Mouse (Mus musculus) cerebellum, adult 11 months (tissue): ENCODE data around the gene Fam92b.
A peak's percentile ranks its signal among the peaks of the same experiment; 100 is the strongest.

Experiments
- DNase-seq: peaks from one replicate; pipeline ENCODE4 v3.0.0; 2022

Fam92b gene

DNA sequence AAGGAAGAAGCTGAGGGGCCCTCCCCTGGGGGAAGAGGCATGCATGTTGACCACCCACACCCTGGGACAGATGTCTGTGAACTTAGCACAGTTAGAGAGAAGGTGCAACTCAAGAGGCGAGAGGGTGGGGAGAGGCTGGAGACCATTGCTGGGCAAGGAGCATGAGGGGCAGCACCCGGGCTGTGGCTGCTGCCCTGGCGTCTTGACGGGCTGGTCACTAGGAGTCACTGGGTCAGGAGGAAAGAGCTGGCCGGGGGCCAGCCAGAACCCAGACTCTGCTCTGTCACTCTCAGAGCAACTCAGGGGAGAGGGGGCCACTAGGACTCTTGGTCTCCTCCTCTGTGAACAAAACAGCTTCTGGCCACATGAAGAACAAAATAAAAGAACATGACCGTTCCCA, 12.2 kb upstream of the Fam92b start:
- DNase-seq: no peak

DNA sequence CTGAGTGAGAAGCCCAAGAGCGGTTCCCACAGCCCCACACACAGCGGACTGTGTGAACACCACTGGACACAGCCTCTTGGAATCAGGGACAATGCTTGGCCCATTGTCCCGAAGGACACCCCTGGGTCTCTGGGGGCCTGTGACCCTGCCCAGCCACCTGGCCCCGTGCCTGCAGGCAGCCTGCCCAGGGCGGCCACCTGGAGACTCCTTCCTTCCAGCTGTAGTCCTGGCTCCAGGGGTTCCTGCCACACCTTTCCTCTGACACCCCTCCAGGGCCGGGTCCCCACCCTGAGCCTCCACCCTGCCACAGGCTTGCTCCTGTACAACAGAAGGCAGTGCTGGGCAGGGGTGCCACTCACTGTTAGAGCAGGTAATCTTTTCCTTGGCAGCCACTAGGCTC, 11.2 kb upstream of the Fam92b start:
- DNase-seq: no peak

DNA sequence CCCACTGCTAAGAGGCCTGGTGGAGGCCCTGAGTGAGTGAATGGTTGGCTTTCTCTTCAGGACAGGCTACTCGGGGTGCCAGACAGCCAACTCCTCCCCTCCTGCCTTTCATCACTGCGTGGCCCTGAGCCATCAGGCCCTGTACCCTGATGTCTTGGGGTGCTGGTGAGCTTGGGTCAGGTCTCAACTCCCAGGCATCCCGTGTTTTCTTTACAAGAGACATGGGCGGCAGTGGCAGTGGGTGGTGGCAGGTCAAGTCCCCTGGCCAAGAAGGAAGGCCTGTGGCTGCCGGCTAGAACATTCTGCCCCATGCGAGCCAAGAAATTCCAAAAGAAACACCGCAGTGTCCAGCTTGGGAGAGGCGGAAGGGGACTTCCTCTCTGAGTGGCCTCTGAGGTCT, 9.2 kb upstream of the Fam92b start:
- DNase-seq: no peak

DNA sequence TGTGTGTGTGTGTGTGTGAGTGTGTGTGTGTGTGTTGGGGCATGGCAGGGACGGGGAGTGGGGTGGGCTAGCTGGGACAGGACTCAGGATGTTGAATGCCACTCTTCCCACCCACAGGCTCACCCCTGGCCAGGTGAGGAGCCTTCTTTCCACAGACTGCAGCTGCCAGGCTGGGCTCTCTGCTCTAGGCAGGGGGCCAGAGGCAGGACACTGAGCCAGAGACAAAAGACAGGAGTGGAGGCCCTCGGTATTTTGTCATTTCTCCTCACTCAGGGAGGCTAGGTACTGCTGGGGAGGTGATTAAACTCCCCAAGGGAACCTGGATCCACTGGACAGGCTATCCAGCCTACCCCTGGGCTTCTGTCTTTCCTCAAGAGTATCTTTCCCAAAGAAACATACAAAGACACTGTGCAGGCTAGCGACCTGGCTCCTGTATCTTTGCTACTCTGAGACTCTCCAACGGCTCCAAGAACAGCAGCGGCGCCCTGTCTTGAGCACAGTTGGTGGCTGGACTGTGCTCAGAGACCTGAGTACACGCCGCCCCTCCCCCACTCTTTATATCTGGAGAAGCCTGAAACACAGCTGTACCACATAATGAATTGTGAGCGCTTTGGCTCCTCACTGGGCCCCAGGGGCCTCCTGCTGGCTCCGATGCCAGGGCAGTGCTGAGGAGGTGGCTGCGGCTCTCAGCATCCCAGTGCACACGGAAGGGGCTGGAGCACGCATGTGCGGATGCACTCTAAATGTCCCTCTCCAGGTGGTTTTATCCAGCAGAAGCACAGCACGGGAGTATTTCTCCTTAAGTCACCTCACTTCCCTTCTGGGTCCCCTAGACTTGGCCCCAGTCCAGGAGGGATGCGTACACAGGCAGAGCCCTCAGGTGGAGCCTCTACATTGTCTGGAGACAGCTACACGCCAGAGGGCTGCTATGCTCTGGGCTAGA, 7.9 kb upstream of the Fam92b start:
- DNase-seq: no peak

DNA sequence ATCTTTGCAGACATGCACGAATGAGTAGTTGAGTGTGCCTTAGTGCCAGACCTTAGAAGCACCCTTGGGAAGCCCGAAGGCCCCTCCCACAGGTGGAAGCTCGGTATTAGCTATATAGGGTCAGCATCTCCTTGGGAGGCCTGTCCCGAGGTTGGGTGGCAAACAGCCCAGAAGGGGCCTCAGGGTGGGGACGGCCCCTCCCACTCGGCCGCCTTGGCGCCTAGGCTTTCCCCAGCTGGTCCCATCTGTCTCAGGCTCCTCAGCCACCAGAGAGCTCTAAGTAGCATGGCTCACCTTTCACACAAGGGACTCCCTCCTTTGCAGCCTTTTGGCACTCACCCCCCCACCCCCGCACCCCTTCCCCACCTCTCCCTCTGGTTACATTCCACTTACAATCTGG, 7.1 kb upstream of the Fam92b start:
- no peak for DNase-seq

DNA sequence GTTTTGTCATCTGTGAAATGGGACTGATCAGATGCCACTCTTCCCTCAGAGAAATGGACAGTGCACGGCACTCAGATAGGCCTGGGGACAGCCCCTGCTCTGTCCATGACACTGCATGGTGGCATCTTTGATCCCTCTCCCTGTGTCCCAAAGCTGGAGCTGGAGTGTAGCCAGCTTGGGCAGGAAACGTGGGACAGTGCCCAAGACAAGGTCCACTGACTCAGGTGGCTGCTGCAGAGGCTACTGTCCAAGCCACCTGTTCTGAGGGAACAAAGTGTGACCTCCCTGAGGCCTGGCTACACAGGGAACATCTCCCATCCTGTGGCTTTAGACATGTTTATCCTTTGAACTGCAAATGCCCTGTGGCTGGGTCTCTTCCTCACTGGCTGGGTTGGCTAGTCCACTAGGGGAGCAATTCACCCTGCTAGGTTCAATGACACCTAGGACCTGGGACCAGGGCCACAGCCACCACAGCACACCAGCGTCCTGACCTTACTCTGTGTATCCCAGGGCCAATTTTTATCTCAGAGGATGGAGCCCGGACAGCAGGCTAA, 4.7 kb upstream of the Fam92b start:
- no peak for DNase-seq

DNA sequence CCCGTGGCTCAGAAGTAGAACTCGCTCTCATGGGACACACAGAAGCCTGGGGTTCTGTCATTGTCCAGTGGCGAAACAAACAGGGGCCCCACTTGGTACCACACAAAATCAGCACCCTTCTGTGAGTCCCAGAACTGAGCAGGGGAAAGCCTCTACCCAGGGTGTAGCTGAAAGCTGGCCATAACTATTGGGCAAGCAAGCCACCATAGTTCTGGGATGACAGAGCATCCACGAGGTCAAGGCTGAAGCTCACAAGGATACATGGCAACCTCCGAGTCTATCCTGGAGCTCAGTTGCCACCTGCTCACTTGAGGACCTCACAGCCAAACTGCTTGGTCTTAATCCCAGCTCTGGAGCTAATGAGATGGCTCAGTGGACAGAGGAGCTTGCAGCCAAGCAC, 4.0 kb upstream of the Fam92b start:
- no peak for DNase-seq

DNA sequence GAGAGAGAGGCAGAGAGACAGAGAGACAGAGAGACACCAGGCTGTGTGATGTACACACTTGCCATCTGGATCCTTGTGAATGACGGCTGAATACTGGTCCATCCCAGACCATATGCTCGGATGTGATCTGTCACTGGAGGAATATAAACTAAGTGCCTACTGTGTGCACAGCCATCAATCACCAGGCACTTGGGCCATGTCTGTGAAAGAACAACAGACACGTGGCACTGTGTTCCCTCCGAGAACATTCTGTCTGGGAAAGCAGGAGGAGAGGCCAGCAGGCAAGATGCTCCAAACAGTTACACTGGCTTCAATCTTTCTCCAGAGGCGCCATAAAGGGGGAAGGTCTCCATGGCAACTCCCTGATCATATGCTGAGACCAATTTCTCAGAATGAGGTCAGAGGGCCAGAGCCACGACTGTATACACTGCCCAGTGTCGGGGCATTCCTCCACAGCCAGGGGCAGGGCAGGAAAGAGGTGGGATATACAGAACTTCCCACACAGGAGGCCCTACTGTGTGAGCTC, 3.2 kb upstream of the Fam92b start:
- no peak for DNase-seq

DNA sequence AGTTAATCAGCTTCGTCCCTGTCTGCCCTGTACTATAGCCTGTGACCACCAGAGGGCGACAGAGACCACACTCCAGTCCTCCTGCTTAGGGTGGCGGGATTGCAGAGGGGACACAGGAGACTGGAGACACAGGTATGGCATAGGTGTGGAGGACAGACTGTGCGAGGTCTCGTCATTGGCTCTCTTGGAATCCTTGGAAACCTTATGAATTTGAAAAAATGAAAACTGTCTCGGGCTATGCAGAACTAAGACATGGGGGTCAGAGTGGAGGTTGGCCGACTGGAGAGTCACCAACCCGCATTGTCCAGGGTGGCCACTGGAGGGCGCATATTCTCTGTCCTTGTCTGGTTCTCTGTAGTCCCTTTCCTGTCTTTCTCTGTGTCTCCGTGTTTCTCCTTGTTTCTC, 1.8 kb upstream of the Fam92b start:
- peak; percentile 87 for DNase-seq

DNA sequence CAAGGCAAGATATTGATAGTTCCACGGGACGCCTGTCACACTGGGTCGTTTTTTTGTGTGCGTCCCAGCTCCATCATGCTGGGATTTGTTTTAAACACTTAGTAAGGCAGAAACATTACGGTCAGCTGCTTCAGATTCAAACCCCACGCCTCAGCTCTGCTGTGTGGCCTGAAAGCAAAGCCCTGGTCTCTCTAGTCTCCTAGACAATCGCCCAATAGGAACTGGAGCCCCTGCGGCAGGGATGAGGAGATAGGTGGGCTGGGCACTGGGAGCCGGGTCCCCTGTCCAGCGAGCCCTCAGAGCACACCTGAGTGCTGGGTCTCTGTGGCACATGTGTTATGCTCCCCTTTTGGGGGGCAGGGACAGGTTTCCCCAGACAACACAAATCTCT, 853 bp upstream of the Fam92b start:
- no peak for DNase-seq

DNA sequence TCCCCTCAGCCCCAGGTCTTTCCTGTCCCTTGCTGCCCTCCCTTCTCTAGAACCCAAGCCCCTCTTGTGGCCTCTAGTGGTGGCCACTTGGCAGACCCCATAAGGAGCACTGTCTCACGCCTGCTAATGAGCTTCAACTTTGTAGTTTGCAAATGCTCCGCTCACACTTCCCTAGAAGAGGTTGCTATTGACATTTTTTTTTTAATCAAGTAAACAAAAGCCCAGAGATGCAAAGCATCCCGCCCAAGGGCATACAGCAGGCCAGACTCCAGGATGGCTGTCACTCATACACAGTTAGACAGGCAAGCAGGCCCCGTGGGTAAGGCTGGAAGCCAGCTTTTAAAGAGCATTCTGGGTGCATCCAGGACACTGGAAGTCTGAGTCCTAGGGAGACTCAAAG, 661 bp downstream of the Fam92b start:
- DNase-seq: no peak

DNA sequence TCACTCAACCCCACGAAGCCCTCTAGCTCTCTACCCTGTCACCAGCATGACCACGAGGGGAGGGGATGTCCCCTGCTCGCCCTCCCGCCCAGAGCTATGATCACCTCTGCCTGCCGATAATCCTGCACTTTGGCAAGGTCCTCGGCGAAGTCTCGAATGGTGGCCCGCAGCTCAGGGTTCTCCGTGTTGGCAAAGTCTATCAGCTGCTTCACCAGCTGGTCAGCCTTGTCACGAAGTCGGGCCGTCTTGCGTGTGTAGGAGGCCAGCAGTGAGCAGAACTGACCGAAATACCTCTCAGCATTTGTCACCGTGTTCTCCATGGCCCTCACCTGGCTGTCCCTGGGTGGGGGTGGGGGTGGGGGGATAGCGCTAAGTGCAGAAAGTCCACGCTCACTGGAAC, 2.7 kb downstream of the Fam92b start:
- DNase-seq: no peak

DNA sequence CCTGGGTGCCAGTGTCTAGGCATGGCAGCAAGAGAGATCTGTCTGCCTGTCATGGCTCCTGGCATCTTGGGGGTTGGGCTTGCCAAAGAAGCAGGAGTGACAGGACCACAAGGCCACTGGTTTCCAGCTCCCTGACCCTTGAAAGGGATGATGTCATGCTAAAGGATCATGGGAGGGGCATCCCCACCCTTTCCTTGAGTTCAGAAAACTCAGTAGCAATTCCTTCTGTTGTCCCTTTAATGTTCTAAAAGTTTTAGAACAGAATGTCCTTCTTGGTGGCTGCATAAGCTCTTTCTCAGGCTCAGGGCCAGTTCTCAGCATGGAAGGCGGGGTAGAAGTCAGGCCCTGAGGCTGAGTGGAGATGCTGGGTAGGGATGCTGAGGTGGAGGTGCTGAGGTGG, 4.1 kb downstream of the Fam92b start:
- DNase-seq: no peak

DNA sequence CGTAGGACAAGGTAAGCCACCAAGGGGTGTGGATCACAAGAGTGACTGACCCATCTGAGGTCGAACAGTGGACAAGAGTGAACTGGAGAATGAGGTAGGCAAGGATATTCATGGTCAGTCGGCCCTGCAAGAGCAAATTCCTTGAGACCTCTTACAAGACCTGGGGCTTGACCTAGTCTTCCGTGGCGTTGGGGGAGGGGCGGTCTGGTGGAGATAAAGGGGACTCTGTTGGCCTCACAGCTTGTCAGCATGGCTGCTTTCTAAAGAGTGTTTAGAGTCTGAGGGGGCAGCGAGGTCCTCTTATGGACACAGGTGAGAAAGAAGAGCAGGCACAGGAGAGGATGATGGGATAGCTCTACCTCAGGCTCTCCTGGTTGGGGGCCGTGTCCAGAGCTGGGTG, 8.1 kb downstream of the Fam92b start:
- DNase-seq: no peak

DNA sequence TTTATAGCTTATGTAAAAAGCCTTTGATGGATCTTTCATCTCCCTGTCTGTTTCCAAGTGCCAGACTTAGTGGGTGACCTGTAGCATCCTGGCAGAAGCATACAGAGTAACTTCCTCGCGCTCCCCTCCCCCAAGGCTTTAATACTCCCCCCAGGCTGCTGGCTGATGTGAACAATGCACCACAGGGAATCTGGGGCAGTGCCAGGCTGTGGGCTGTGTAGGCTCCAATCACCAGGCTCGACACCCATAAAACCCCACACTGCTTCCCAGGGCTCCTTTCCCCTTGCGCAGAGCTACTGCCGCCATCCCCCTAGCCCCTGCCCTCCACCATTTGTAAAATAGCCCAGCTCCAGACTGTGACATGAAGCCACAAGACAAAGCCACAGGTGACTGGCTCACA, 9.4 kb downstream of the Fam92b start:
- no peak for DNase-seq

DNA sequence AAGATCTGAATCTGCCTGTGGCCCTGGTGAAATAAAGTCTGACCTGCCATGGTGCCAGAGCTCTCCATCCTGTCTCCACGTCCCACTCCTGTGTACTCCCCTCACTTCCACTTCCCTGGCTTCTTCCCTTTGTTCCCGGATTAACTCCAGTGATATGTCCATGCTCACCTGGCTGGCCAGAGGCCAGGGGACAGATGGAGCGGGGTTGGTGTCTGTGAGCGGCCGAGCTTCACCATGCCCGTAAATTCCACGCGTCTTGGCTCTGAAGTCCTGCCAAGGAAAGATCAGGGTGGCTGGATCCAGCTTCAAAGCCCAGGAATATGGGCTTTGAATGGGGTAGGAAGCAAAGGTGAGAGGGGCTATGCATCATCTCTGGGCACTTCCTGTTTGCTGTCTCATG, 10.1 kb downstream of the Fam92b start:
- DNase-seq: peak; percentile 69

DNA sequence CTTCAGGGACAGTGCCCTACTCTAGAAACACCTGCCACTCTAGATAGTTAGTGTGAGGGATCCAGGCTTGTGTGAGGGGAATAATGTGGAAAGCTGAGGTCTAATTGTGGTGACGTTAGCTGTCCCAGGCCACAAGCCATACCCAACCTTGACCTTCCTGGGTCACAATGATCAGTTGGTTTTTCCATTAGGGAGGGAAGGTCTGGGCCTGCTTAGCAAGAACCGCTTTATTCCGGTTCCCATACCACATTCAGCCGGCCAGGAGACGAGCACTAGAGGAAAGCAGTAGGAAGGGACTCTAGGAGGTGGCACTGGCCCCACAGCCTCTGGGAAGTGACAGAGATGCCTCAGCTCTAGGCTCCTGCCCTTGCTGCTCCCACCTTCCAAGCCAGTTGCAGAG, 13.2 kb downstream of the Fam92b start:
- DNase-seq: no peak

DNA sequence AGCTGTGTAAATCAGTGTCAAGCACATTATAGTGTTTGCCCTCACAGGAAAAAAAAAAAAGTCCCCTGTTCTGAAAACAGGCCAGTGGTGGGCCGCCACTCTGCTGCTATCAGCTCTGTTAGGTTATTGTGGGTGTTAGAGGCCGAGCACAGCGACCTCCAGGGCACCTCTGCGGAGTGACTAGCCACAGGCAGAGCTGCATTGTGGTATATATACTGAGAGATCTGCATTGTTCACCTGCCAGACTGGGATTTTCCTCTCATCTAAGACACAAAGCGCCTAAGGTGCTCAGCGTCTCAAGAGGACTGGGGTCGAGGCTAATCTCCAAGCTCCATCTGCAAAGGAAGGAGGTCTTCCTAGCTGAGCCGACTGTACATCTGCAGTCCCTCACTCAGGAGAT, 13.9 kb downstream of the Fam92b start:
- no peak for DNase-seq

DNA sequence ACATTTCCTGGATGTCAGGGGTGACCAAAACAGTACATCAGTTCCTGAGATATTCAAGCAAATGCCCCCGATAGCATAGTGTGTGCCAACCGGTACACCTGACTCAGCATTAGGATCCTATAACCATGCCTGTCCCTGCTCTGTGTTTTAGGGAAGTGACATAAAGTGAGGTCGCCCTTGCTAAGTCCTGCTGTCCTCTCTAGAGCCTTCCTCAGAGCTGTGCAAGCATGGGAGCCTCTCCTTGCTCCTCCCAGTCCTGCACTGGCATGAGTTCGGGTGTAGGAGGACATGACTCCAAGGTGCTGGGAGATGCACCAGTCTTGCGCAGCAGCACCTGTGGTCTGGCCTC, 14.9 kb downstream of the Fam92b start:
- DNase-seq: no peak

DNA sequence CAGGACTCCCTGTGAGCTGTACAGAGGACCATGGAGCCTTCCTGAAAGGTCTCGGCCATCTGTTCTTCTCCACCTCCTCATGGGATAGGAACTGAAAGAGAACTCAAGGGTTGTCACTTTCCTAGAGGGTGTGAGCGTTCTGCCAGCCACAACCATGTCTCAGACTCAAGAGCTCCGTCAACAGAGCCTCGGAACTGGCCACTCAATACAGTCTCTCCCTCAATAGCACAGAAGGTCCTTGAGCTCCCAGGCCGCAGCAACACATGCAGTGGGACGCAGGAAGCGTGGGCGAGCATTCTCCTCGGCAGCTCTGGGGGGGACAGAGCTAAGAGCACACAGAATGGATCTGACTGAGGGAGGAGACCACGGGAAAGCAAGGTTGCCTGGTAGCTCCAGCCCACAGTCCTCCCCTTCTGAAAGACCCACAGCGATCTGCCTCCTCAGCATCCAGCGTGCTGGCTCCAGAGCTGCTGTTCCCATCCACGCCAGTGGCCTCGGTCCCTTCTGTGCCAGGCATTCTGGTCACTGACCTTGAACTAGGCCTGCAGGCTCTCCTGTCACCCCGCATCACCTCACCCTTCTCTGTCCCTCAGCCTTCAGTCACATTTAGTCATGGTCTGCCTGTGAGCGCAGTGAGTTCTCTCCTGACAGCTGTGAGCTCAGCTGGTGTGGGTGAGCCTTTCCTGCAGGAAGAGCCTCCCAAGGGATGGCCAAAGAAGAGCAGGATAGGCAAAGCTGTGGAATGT, 15.4 kb downstream of the Fam92b start:
- no peak for DNase-seq

DNA sequence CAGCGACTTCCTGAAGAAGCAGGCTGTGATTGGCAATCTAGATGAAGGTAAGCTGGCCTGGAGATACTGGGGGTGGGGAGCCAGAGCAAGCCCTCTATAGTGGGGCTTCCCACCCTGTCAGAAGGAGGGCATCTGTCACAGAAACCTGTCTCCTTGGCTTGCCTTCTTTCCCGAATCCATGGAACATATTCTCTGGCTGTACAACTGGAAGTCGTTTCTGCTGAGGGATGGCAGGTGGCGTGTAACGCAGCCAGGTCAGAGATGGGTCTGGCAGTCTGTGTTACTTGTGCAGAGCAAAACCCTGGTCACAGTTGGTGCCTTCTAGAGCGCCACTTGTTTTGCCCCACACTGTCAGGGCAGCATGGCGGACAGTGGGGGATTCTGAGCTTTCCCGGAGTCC, 16.9 kb downstream of the Fam92b start:
- DNase-seq: peak; percentile 72

DNA sequence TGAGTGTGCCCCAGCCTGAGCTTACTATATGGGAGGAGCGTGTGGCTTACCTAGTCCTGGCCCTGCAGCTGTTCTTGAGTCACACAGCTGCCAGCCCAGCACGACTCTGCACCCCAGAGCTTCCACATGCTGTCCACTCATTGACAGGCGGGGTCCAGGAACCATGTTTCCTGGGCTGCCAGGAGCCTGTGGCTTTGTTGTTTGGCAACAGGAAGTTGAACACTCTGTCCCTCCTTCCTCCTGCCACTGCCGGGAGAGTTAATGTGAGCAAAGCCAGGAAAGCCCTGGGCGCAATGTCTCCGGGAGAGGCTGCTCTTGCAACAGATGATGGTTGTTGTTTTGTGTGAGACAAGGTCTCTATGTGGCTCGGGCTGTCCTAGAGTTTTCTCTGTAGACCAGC, 24.6 kb downstream of the Fam92b start:
- DNase-seq: no peak

DNA sequence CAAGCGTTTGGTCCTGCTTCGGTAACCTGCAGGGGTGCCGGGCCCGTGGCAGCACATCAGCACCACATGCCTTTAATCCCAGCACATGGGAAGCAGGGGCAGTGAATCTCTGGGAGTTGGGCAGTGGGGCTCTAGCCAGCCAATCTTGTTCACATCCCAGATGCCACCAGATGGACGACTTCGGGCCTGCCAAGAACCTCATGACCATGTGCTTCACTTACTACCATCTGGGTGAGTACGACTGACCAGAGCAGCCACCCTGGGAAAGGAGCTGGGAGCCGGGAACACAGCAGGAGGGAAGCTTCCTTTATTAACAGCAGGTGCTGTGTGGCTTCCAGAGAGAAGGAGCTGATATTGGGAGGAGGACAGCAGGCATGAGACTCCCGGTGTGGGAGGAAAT, 26.1 kb downstream of the Fam92b start:
- no peak for DNase-seq

DNA sequence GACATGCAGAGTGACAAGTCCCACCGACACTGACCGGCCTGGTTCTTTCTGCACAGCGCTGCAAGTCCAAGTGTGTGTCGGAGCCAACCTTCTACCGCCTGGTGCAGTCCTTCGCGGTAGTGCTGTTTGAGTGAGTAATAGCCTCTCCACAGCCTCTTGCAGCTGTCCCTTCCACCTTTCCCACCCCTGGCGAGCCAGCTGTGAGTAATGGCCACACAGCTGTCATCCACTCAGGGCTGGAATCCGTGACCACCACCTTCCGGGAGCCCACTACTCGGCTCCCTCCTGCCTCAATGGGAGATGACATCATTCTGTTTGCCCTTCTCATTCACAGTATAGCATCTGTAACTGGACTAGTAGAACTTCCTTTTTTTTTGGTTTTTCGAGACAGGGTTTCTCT, 27.2 kb downstream of the Fam92b start:
- DNase-seq: no peak
